Mouse (Mus musculus): ENCODE results near the gene Tspyl4.
"Not testable (repeated sequence)": the region's sequence is repeated elsewhere in the genome, so short reads cannot be mapped to it uniquely, and the experiment has no call there.

The Tspyl4 gene

DNA sequence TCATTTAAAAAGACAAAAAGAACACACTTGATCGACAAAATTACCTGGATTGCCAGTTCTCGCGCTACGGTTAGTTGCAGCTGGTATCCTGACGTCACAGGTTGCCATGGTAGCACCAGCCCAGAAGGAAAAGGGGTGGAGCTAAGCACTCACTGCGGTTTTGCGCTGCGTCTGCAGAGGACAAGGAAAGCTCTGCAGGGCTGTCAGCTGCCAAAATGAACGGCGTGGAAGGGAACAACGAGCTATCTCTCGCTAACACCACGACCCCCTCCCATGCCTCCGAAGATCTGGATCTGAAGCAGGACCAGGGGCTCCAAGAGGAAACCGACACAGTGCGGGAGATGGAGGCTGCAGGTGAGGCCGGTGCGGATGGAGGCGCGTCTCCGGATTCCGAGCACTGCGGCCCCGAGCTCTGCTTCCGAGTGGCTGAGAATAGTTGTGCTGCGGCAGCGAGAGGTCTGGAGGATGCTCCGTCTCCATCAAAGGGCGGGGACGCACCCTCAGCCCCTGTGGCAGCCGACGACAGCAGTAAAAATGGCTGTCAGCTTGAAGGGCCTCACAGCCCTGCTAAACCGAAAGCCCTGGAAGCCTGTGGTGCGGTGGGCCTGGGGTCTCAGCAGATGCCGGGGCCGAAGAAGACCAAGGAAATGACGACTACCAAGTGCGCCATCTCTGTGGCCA lies at the start of gene Tspyl4:
Gene Tspyl4, plus strand, starts transcription at position 144 of the 681 bp plus-strand sequence.
- peak; percentile 96 for DNase-seq

DNA sequence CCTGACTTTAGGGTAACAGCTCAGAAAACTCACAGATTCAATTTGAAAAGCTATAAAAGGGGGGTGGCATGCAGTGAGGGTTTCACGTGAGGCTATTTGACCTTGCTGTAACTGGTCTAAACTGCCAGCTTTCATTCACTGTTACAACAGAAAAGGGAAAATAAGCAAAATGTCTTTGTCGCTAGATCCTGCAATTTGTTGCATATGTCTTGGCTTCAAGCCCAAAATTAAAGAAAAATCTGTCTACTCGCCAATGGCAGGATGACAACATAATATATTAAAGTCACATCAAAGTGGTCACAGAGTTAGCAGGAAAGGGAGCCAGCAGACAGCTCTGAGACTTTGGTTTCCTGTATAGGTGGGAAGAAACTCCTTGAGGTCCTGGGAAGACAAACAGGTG lies 49.5 kb upstream of the Tspyl4 start:
- DNase-seq = no peak

DNA sequence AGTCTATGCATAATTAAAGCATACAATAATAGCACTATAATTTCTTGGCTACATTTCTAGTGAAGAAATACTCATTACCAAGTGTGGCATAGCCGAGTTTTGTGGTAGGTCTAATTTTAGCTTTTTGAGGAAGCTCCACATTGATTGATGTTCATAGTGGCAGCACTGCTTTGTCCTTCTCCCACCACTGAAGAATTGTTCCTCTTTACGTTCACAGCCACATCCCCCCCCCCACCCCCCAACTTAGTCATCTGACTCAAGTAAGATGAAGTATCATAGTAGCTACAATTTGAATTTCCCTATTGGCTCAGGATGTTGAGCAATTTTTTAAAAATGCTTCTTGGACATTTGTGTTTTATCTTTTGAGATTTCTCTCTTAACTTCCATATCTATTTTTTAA lies 47.6 kb upstream of the Tspyl4 start:
- DNase-seq = no peak

DNA sequence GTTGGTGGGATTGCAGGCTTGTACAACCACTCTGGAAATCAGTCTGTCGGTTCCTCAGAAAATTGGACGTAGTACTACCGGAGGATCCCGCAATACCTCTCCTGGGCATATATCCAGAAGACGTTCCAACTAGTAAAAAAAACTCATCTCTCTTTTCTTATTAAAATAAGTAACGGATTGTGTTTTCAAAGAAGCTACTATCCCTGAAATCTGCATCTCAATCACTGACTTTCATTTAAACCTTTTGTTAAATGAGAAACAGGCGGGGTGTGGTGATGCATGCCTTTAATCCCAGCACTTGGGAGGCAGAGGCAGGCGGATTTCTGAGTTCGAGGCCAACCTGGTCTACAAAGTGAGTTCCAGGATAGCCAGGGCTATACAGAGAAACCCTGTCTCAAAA lies 44.4 kb upstream of the Tspyl4 start:
- not testable (repeated sequence) for DNase-seq

DNA sequence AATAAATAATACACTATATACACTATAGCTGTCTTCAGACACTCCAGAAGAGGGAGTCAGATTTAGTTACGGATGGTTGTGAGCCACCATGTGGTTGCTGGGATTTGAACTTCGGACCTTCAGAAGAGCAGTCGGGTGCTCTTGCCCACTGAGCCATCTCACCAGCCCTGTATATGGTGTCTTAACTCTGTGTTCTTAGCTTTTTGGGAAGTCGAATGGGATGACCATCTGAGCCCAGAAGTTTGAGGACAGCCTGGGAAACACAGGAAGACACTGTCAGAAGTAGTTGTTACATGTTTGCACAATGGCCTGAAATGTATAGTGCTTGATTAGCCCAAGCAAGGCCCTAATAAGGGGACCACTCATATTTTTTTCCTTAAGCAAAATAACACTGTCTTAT lies 32.1 kb upstream of the Tspyl4 start:
- DNase-seq = no peak

DNA sequence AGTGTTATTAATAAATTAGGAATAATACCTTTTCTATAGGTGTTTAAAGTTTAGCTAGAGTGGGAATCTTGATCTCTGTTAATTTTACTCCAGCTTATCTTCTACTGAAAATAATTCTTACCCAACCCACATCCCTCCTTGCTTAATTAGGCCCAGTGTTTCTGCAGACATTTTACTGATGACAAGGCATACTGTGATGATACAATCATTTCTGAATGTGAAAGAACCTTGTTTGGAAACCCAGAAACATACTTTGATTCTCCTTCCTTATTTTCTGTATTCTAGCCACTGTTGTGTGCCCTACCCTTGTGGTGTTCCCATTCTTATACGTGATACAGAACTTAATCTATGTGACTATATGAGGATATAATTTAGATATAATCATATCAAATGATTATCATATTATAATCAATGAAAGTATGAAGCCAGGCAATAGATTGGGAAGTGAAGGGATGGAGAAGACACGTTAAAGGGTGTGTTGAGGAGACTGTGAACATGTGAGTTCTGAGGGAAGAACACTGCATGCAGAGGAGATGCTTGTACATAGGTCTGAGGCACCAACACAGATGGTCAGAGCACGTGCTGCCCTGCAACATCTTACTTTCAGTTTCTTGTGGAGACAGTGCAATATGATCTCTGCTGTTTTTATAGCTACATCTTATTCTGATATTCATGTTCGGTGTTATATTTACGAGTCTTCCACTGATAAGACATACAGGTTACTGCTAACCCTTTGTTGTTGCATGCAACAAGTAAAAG lies 29.8 kb upstream of the Tspyl4 start:
- DNase-seq = no peak

DNA sequence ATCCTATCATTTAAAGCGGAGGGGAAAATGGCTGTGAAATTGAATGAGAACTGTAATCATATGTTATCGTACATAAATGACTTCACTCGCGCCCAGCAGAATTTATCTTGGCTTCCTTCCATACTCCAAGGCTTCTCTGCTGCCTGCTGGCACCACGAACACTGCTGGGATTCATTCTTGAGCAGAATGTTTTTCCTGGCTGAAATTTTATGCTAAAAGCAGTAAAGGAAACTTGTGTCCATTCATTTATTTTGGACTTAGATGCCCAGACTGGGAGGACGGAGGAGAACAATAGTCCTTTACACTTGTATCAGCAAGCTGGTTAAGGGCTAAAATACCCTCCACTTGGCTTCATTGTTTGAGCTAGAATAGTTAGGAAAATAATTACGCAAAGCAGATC lies 25.6 kb upstream of the Tspyl4 start:
- no peak for DNase-seq

DNA sequence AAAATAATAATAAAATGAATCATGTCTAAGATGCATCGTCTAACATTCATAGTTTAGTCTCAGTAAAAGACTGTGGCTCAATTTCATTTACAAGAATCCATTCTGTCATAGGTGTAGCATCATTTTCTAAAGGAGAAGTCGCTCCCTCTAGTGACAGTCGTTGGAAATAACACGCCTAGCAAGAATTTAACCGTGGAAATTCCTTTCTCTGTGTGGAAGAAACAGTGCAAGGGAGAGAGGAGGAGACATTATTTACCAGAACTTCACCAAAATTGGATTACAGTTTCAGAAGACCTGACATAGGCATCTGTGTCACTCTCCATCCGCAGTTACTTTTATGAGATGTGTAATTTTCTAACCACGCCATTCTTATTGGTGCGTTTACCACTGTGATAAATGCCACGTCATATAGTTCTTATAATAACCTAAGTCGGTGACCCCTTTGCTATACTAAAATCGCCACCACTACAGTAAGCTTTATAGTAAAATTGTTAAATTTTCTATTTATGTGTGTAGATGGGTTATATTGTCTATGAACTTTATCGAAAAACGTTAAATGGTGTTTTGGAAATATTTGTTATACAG lies 16.6 kb upstream of the Tspyl4 start:
- DNase-seq = peak; percentile 59

DNA sequence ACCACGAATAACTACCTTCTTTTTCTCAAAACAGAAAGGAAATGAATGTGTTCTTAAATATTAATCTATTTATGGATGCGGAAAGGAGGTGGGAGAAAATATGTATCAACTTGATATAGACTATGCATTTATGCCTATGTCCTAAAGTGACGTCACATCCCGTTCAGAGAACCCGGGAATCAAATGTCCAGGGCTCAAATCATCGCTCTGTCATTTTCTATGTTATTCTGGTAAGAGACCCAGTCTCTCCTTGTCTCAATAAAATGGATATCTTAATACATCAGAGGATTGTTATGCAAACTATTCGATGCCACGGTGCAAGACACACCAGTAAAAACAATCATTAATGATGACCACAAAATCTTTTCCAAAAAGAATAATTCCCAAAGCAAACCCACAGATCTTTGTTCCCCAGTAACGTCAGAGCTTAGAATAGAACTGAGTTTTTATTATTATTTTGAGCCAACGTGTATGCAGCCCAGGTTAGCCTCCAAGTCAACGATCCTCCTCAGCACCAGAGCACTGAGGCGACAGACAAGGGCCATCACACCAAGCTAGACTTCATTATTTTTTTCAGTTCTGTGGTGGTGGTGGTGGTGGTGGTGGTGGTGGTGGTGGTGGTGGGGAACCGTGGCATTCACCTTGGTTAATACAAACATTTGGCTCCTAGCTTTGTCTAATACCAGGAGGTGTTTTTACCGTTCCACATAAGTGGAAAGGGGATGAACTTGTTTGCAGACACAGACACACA lies 15.9 kb upstream of the Tspyl4 start:
- DNase-seq = peak; percentile 13

DNA sequence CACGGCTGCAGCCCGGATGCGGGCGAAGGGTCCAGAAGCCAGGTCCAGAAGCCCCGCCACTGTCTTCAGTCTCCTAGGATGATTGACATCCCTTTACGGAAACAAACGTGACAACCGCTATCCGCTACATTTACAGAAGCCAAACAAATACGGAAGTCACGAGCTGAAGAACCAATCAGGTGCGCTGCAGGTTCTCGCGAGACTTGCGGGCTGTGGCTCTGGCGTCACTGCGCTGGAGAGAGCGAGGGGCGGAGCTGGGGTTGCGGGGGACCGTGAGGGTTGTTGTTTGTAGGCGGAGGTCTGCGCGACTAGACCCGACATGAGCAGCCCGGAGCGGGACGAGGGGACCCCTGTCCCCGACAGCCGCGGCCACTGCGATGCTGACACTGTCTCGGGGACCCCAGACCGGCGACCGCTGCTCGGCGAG lies 15.3 kb upstream of the Tspyl4 start, which contains the start of gene Tspyl1:
Gene Tspyl1, plus strand, starts transcription at position 229 of the 427 bp plus-strand sequence.
- DNase-seq = peak; percentile 99

DNA sequence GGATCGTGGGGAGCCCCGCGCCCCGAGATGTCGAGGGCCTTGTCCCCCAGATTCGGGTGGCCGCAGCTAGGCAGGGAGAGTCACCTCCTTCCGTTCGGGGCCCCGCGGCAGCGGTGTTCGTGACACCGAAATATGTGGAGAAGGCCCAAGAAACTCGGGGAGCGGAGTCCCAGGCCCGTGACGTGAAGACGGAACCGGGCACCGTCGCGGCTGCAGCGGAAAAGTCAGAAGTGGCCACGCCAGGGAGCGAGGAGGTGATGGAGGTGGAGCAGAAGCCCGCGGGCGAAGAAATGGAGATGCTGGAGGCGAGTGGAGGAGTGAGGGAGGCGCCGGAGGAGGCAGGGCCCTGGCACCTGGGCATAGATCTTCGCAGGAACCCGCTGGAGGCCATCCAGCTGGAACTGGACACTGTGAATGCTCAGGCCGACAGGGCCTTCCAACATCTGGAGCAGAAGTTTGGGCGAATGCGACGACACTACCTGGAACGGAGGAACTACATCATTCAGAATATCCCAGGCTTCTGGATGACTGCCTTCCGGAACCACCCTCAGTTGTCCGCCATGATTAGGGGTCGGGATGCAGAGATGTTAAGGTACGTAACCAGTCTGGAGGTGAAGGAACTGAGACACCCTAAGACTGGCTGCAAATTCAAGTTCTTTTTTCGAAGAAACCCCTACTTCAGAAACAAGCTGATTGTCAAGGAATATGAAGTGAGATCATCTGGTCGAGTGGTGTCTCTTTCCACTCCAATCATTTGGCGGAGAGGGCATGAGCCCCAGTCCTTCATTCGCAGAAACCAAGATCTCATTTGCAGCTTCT lies 14.6 kb upstream of the Tspyl4 start:
- no peak for DNase-seq

DNA sequence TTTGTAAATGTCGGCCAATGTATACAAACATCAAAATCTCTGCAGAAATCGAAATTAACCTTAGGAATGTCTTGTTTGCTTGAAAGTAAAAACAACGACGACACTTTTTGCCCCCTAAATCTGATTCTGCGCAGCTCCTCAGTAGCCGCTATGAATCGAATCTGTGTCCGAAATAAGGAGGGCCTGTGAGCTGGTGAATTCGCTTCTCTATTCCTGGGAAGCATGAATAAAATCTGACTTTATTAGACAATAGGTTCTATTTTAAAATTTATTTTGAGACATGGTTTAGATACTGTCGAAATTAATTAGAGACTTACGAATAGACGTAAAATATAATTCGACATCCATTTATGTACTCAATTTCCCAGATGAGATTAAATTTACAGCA lies 337 bp upstream of the Tspyl4 start:
- DNase-seq = no peak

DNA sequence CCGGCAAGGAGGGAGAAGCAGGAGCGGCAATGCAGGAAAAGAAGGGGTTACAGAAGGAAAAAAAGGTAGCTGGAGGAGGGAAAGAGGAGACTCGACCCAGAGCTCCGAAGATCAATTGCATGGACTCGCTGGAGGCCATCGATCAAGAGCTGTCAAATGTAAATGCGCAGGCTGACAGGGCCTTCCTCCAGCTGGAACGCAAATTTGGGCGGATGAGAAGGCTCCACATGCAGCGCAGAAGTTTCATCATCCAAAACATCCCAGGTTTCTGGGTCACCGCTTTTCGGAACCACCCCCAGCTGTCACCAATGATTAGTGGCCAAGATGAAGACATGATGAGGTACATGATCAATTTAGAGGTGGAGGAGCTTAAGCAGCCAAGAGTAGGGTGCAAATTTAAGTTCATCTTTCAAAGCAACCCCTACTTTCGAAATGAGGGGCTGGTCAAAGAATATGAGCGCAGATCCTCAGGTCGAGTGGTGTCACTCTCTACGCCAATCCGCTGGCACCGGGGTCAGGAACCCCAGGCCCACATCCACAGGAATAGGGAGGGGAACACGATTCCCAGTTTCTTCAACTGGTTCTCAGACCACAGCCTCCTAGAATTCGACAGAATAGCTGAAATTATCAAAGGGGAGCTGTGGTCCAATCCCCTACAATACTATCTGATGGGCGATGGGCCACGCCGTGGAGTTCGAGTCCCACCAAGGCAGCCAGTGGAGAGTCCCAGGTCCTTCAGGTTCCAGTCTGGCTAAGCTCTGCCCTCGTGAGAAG lies 925 bp downstream of the Tspyl4 start:
- peak; percentile 24 for DNase-seq

DNA sequence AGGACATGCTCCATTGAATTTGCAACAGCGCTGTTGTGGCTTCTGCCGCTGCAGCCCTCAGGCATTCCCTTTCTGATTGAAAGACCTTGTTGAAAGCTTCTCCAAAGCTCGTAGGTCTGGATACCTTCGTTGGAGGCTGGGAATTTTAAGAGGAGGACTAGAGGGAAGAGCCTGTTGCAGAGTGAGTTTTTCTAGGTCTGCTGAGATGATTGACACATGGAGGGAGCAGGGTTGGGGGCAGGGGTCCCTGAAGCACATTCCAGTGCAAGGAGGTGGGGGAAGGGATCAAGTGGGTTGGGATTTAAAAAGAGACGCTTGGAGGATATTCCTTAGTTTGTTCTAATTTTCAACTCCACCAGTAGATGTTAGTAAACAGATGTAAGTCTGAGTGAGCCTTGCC lies 3.1 kb downstream of the Tspyl4 start:
- DNase-seq = no peak

DNA sequence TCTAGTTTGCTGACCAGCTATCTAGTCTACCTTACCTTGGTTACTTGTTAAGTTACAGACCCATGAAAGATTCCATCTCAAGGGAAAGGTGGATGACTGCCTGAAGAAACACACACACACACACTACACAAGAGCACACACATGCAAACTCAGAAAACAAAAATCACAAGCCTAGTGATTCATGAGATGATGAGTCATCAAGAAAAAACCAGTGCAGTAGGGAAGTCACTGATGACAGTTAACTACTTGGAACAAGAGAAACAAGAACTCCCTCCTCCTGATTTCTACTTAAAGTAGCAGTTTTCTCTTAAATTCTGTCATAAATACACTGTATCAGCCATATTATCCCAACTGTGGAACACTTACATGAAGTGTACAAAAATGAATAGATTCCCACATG lies 9.8 kb downstream of the Tspyl4 start:
- DNase-seq = no peak

DNA sequence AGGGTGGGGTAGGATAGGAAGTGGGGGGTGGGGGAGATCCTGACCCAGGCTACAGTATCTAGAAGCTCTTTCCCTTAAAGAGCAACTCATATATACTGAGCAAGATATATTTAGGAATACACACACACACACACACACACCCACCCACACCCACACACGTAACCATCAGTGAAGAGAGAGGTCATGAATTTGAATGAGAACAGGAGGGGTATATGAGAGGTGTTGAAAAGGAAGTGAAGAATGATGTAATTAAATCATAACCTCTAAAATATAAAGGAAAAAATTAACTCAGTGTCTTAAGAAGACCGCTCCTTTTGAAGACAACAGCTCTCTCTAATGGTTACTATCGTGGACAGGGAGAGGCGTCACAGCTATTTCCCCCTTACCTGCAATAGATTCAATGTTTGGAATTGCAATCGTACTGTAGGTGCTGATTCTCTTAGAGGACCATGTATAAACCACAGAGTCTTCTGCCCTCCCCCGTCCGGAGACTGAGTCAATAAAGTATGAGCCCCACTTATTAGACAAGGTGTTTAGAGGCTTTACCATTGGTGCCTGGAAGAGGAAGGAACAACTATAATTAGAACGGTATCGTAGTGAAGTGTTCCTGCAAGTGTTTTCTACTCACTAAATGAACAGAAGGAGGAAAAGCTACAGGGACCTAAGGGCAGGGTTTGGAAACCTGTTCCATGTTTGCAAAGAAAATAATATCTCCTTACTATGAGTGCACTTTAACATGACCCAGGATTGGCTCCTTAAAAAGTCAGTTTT lies 12.9 kb downstream of the Tspyl4 start:
- DNase-seq = no peak

DNA sequence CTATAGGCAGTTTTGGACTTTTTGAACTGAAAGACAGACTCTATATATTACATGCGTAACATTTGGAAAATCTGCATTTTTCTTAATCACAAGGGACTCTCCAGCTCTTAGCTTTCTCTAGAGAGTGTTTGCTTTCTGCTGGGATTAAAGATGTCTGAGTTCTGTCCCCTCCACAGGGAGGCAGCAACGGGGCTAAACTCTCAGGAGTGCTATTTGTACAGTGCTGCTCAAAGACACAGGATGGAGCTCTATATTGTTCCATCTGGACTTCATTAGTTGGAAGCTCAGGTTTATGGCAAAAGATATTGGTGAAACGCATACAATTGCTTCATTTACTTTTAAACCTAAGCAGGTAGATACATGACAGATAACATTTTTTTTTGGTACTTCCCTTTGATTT lies 15.3 kb downstream of the Tspyl4 start:
- no peak for DNase-seq

DNA sequence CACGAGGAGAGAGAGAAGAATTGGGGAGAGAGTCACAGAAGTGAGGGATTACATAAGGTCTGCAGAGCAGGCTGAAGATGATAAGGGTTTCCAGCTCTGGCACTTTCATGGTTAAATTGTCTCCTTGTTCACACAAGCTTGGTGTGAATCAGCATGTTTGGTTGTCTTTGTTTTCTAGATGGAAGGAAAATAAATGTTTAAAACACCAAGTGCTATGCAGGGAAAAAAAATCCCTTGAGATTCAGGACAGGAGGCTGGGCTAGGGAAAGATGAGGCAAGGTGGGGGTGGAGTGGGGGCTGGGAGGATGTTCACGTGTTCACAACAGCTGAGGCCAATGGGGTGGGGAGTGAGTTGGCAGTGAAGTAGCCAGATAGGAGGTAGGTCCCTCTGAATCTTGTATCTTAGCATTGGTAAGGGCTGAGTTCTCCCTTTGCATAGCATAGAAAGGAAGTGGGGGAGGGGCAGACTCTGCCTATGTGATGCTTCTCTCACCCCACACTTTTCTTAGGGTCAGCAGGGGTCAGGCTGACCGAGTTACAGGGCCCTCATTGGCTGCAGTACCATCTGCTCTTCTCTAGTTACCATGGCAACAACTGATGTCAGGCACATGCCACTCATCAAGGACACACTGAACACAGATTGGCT lies 19.5 kb downstream of the Tspyl4 start:
- DNase-seq = peak; percentile 21

DNA sequence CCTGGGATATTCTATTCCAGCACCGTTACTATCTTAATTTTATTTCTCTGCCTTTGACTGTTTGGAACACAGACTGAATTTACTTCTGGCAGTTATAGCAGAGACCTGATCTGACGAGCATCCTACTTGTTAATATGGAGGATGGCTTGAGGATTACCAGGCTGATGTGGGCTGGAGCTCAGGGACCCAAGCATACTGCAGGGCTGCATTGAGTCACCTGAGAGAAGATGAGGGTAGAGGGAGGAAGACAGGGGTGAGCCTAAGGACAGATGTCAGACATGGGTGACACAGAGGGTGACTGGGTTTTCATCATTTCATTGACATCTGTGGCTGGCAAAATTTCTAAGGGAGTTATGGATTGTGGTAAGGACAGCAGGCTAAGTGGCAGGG lies 20.0 kb downstream of the Tspyl4 start:
- DNase-seq = no peak

DNA sequence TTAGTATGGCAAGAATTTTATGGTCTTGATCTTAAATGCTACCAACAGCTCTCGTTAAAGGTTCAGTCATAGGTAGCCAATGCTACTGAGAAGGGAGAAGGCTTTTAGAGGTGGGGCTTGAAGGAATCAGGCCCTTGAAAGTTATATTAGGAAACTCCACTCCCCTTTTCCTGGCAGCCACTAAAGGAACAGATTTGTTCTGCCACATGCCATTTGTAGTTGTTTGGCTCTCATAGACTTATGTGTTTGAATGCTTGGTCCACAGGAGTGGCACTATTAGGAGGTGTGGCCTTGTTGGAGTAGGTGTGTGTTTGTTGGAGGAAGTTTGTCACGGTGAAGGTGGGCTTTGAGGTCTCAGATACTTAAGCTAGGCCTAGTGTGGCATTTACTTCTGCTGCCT lies 23.6 kb downstream of the Tspyl4 start:
- DNase-seq = no peak
